Mouse (Mus musculus) kidney, postnatal 4 days (tissue): ENCODE measurements at regions not wholly inside any gene's neighbourhood (a gene's known extent, or its start where the extent isn't known, plus 50 kb on each side); places are given as distances from the start of the nearest gene placed in this dataset.
"Not testable (repeated sequence)": the region's sequence is repeated elsewhere in the genome, so short reads cannot be mapped to it uniquely, and the experiment has no call there.

Source experiments
- DNase-seq, 2 experiments: peaks; one replicate each; pipeline ENCODE4 v3.0.0; 2021; ENCODE audit warnings: mixed read lengths in 2 of 2

GRCm38 (mm10) chr9:9342456-9343185, 103.7 kb upstream of the Arhgap42 start:
- no peak for DNase-seq

DNA sequence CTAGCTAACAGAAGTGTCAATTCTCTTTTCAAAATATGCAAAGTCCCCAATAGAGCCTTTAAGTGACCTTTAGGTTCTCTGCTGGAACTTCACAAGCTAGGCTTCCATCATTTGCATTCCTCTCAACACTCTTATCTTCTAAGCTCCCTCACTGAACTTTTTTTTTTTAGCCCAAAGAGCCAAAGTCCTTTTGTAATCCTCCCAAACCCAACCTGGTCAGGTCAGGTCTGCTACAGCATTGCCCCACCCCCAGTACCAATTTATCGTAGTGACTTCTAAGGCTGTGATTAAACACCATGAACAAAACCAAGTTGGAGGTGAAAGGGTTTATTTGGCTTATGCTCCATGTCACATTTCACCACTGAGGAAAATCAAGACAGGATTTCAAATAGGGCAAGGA, 79.7 kb upstream of the Arhgap42 start:
- DNase-seq: no peak

- DNase-seq: no peak
Observed at GRCm38 (mm10) chr9:9316021-9316420, 77.1 kb upstream of the Arhgap42 start.

- DNase-seq: no peak
Observed at GRCm38 (mm10) chr9:9312274-9312673, 73.4 kb upstream of the Arhgap42 start.

DNA sequence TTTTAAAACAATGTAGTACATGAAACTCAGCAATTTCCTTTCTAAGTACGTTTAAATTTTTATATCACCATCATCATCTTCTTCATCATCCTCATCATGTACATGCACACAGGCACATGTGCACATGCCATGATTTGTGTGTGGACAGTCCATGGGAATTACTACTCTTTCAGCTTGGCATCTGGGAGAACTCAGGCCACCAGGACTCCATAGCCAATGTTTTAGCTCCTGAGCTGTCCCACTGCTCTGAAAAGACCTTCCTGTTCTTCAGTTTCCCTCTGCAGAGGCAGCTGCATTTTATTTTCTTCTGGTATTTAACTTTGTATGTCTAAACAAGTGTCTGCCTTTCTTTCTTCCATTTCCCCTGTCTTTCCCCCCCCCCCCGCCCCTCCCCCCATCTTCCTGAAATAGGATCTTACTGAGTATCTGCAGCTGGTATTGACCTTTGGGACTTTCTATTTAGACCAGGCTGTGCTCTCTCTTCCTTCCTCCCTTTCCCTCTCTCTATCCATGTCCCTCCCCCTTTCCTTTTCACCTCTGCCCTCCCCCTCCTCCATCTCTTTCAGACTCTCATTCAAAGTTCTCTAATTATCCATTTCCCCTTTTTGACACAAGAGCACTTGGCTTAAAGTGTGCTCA, 72.8 kb upstream of the Arhgap42 start:
- DNase-seq: no peak

GRCm38 (mm10) chr9:9311040-9311583, 72.2 kb upstream of the Arhgap42 start:
- DNase-seq: not testable (repeated sequence)

GRCm38 (mm10) chr9:9290767-9291166, 51.9 kb upstream of the Arhgap42 start:
- no peak for DNase-seq

DNA sequence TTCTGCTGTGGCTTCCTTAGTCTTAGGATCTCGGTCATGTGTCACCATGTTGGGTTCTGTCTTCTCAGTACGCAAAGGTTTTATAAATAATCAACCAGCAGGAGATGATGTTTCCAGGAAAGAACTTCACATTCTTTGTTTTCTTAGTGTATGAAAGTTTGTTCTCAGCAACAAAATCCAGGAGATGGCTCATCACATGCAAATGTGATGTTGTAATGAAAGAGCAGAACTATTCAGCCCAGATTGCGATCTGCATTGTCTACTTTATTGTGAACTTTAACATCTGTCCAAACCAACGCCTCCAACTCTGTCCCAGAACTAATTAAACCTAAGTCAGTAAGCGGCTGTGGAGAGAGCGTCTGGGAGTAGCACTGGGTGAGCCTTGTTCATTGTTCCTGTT, 50.7 kb upstream of the Arhgap42 start:
- DNase-seq: no peak
